Mouse (Mus musculus) testis, adult 2 months (tissue): Measurements from ENCODE around the gene Mga. TPM values are rescaled to one million over a fixed set of nuclear protein-coding genes. Genes with fewer than 3 reads are reported as not detected.

Experiments
- H3K27ac ChIP-seq: fragments of 200-500 bp; 2 replicates; pipeline ENCODE4 v1.5.1; 2012; ENCODE audit warnings: low read depth, low read length; ENCODE audit not compliant: control insufficient read depth, insufficient read depth
- H3K27me3 ChIP-seq: fragments of 200-500 bp; 2 replicates; pipeline ENCODE4 v1.6.1; 2012; ENCODE audit warnings: mild to moderate bottlenecking, low read length, moderate library complexity; ENCODE audit not compliant: control insufficient read depth, insufficient read depth
- H3K36me3 ChIP-seq: fragments of 200-500 bp; 2 replicates; pipeline ENCODE4 v1.6.1; 2012; ENCODE audit warnings: mild to moderate bottlenecking, low read length; ENCODE audit not compliant: control insufficient read depth, insufficient read depth
- H3K4me1 ChIP-seq: fragments of 200-500 bp; 2 replicates; pipeline ENCODE4 v1.6.1; 2012; ENCODE audit warnings: low read length; ENCODE audit not compliant: control insufficient read depth, insufficient read depth
- H3K4me3 ChIP-seq: fragments of 200-500 bp; 2 replicates; pipeline ENCODE4 v1.5.1; 2012; ENCODE audit warnings: low read depth, mild to moderate bottlenecking, low read length, moderate library complexity, mixed read lengths; ENCODE audit not compliant: control insufficient read depth
- CTCF ChIP-seq: fragments of 200-500 bp; IDR thresholded peaks from 2 replicates; pipeline ENCODE4 v1.5.1; 2012; ENCODE audit warnings: low read depth, mild to moderate bottlenecking, inconsistent platforms, low read length, moderate library complexity; ENCODE audit not compliant: control insufficient read depth, insufficient read depth, insufficient replicate concordance
- POLR2A ChIP-seq: fragments of 200-500 bp; IDR thresholded peaks from 2 replicates; pipeline ENCODE4 v1.6.1; 2012; ENCODE audit warnings: low read depth, mild to moderate bottlenecking, inconsistent platforms, low read length, moderate library complexity; ENCODE audit not compliant: control insufficient read depth
- polyA plus RNA-seq: library from polyadenylated mRNA; depleted of rRNA; stranded (reverse); fragments of >200 nt; gene quantifications from 2 replicates; pipeline ENCODE4 v1.2.3, GENCODE M21; 2012

The Mga gene
- polyA plus RNA-seq, 1 experiment, result 20.3 TPM

GRCm38 (mm10) chr2:119999731-120000130 lies 102.7 kb downstream of the Mga start:
- Histone ChIP-seq H3K27ac (no peak overlapping the region), H3K4me1 (peaks cover 2% of the 10 kb centered on the region; the same call in 1 of the 2 replicates), H3K27me3 (no peaks in the 10 kb centered on the region), H3K36me3 (no peaks in the 10 kb centered on the region; the same call in 1 of the 2 replicates), H3K4me3 (no peak overlapping the region)
- no peak for TF ChIP-seq CTCF
- no peak for TF ChIP-seq POLR2A

GRCm38 (mm10) chr2:120000882-120001584 lies 104.0 kb downstream of the Mga start:
- Histone ChIP-seq H3K27ac (no peak overlapping the region; the same call in 1 of the 2 replicates), H3K4me1 (peaks cover under 1% of the 10 kb centered on the region; the same call in 1 of the 2 replicates), H3K36me3 (no peaks in the 10 kb centered on the region; the same call in 1 of the 2 replicates), H3K4me3 (no peak overlapping the region), H3K27me3 (no peaks in the 10 kb centered on the region)
- TF ChIP-seq POLR2A (no peak), CTCF (no peak)

GRCm38 (mm10) chr2:120001956-120002355 lies 104.9 kb downstream of the Mga start:
- no peaks in the 10 kb centered on the region for H3K27me3 ChIP-seq
- H3K27ac ChIP-seq, result no peak overlapping the region; the same call in 1 of the 2 replicates
- no peak for TF ChIP-seq CTCF
- TF ChIP-seq POLR2A, result no peak
- H3K36me3 ChIP-seq, result no peaks in the 10 kb centered on the region; the same call in 1 of the 2 replicates
- no peaks in the 10 kb centered on the region; the same call in 1 of the 2 replicates for H3K4me1 ChIP-seq
- no peak overlapping the region for H3K4me3 ChIP-seq

- H3K27me3 ChIP-seq, result no peaks in the 10 kb centered on the region
- no peak for TF ChIP-seq CTCF
- no peak for TF ChIP-seq POLR2A
Measured at GRCm38 (mm10) chr2:120003970-120004369, 106.9 kb downstream of the Mga start.

GRCm38 (mm10) chr2:120006696-120007095 lies 109.7 kb downstream of the Mga start:
- no peaks in the 10 kb centered on the region for H3K27me3 ChIP-seq
- peaks cover 2% of the 10 kb centered on the region; the same call in 1 of the 2 replicates for H3K4me1 ChIP-seq
- H3K36me3 ChIP-seq, result no peaks in the 10 kb centered on the region; the same call in 1 of the 2 replicates
- H3K4me3 ChIP-seq, result no peak overlapping the region
- TF ChIP-seq POLR2A (no peak), CTCF (no peak)
- 0 out of 2 replicates have a peak overlapping the region, but pooled peaks have one; percentile 1 for H3K27ac ChIP-seq

More at GRCm38 (mm10) chr2:120003970-120004369, 106.9 kb downstream of the Mga start:
- Histone ChIP-seq H3K4me3 (no peak overlapping the region), H3K4me1 (peaks cover 2% of the 10 kb centered on the region; the same call in 1 of the 2 replicates), H3K36me3 (no peaks in the 10 kb centered on the region; the same call in 1 of the 2 replicates), H3K27ac (no peak overlapping the region)

GRCm38 (mm10) chr2:120007680-120008210 lies 110.7 kb downstream of the Mga start:
- TF ChIP-seq CTCF, result no peak
- no peak for TF ChIP-seq POLR2A
- no peaks in the 10 kb centered on the region for H3K27me3 ChIP-seq
- peaks cover 3% of the 10 kb centered on the region for H3K36me3 ChIP-seq
- no peak overlapping the region for H3K4me3 ChIP-seq
- no peak overlapping the region for H3K27ac ChIP-seq
- H3K4me1 ChIP-seq, result peaks cover 2% of the 10 kb centered on the region; the same call in 1 of the 2 replicates

- Histone ChIP-seq H3K27me3 (no peaks in the 10 kb centered on the region), H3K27ac (no peak overlapping the region), H3K36me3 (peaks cover 3% of the 10 kb centered on the region), H3K4me3 (no peak overlapping the region), H3K4me1 (peaks cover 2% of the 10 kb centered on the region; the same call in 1 of the 2 replicates)
- no peak for TF ChIP-seq POLR2A
Measured at GRCm38 (mm10) chr2:120008672-120009071, 111.6 kb downstream of the Mga start.
